Mouse (Mus musculus): ENCODE results near the gene Mapk8ip1.
"Not testable (repeated sequence)": the region's sequence is repeated elsewhere in the genome, so short reads cannot be mapped to it uniquely, and the experiment has no call there.

Mapk8ip1 gene

DNA sequence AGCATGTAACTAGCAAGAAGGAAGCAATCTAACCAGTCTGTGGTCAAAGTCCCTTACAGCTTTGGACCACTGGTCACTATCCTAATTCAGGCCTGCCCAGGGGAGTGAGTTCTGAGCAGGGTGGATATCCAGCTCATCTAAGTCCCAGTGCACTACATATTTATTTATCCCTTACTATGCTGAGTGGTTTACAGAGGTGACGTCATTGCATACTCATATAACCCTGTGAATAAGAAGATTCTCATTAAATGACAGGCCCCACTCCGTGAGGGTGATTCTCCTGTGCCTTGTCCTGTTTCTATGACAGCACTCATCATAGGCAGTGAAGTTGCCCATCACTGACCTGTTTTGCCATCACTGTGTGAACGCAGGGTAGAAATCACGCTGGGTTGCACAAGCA lies 24.3 kb upstream of the Mapk8ip1 start:
- DNase-seq (ENCODE audit: low read depth): no peak

DNA sequence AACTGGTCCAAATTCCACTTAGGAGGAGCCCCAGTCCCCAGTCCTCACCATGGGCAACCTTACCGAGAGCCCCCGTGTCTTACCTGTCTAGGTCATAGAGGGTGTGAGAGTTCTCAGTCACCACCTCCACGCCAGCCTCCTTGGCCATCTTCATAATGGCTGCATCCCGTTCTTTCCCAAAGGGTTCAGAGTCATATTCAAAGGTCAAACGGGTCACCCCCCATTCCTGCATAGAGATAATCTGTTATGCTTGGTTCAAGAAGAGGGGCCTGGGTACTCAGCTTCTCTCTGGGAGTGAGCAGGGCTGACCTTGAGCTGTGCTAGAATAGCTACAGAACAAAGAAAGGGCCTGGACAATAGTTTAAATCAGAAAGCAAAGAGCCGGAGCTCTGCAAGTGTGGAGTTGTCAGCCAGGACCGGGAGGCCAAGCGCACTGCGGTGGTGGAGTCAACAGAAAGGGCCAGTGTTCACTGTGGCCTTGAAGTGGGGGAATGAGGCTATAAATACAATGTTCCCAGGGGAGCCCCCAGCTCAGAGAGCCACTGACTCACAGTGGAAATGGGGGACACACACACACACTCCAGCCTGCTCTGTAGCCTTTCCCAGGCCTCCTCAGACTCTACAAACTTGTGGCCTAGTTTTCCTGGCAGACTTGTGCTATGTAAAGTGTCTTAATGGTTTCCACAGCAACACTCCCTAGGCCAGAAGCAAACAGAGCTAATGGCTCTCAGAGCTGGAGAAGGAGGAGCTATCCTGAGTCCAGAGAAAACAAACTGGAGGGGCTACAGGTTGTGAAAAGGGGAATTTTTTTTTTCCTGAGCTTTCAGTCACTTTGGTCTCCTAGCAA lies 23.6 kb upstream of the Mapk8ip1 start:
- peak; percentile 72 for DNase-seq (ENCODE audit: low read depth)

DNA sequence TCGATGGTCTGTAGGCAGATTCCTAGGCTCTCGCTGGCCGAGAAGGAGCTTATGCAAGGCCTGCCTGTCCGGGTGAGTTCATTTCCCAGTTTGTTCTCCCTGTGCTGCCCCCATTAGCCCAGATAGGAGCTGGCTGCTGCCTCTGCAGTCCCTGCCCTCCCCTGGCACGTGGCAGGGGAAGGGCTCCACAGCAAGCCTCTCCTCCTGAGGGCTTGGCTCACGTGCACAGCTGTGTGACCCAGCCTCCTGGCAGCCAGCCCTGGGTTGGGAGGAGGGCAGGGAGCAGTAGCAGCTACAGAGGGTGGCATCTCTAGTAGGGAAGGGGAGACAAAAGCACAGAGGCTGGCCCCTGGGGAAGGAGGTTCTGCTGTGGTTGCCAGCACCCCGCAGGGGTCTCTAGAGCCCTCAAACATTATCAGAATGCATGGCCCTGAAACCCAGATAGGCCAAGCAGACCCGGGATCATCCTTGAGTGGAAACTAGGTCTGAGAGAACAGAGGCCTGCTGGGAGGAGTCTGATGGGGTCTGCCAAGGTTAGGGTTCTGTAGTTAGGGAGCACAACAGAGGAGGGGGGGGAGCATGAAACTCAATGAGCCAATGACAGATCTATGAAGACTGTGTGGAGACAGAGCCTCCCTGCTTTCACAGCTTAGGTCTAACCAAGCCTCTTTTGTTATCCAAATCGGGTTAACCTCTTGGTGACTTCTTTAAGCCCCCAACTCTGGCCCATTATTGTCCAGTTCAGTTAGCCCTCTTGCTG lies 22.8 kb upstream of the Mapk8ip1 start:
- peak; percentile 60 for DNase-seq (ENCODE audit: low read depth)

DNA sequence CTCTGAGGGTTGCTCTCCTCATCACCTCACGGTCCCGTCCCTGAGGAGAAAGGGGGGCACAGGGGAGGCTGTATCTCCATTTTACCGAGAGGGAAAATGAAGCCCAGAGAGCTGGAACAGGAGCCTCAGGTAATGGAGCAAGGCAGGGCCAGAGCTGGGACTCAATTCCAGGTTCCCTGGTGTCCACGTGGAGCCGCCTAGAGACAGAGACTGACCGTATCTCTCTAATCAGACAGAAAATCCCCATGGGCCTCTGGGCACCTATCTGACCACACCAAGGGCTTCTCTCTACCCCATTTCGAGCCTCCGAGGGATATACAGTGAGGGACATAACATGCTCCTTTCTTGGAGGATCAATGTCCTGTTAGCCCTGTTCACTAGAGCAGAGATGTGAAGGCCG lies 22.1 kb upstream of the Mapk8ip1 start:
- no peak for DNase-seq (ENCODE audit: low read depth)

DNA sequence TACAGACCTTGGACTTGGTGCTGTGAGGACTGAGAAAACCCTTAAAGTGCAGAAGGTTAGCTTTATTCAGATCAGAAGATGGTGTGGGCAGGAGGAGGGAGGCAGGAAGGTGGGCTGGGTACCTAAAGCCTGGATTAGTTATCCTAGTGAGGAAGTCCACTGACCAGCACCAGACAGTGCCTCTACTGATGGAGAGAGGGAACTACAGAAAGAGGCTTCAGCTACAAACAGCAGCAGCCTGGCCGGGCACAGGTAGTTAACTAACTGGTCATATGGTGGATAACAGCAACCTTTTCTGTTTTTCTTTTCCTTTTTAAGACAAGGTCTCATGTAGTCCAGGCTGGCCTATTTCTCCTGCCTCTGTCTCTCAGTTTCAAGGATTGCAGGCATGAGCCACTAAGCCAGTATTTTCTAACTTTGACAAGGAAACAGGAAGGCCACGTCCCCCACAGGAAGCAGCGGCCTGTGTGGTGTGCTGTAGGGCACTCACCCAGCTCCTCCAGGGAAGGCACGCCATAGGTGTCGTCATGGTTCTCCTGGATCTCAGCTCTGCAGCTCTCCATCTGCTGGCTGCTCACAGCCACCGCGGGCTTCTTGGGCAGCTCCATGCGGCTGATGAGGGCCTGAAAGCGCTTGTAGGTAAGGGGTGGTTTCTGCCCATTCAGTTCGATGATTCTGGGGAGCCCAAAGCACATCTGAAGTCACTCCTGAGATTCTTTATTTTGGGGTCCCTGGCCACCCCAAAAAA lies 21.5 kb upstream of the Mapk8ip1 start:
- peak; percentile 28 for DNase-seq (ENCODE audit: low read depth)

DNA sequence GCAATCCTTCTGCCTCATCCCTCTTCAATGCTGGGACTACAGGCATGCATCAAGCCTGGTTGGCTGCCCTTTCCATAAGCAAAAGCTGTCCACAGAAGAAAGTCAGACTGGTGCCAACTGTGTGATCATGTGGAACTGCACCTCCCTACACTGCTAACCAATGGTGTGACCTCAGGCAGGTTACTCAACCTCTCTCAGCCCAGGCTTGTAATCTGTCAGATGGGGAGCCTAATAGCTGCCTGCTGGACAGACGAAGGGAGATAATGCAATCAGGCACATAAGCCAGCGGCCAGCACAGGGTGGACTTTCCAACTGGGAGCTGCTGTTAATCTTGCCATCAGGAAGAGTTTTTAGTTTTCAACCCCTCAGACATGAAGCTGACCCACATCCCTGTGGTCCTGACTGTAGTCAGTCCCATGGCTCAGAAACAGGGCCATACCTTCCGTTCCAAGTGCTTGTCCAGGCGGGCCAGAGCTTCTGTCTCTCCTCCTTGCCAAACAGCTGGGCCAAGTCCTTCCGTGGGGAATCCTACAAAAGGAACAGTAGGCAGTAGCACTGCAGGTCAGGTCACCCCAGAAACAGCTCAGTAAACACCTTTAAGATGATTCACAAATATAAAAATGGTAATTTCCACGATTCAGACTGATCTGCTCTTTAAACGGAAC lies 20.8 kb upstream of the Mapk8ip1 start:
- no peak for DNase-seq (ENCODE audit: low read depth)

DNA sequence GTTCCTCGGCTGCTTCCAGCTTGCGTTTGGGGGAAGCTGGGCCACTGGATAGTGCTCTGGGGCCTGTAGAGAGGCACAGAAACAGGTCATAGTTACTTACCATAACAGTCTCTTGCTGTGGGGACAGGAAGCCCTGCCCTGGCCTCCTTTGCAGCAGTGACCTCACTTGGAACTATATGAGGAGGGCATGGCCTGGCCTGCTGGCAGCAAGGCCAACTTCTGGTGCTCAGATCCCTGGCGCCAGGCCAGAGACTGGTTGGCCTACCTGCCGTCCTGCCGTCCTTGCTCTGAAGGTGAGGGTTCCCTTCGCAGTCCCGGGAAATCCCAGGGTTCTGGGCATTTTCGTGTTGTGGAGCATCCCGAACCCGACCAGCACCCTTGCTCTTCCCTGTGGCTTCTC lies 10.6 kb upstream of the Mapk8ip1 start:
- no peak for DNase-seq (ENCODE audit: low read depth)

DNA sequence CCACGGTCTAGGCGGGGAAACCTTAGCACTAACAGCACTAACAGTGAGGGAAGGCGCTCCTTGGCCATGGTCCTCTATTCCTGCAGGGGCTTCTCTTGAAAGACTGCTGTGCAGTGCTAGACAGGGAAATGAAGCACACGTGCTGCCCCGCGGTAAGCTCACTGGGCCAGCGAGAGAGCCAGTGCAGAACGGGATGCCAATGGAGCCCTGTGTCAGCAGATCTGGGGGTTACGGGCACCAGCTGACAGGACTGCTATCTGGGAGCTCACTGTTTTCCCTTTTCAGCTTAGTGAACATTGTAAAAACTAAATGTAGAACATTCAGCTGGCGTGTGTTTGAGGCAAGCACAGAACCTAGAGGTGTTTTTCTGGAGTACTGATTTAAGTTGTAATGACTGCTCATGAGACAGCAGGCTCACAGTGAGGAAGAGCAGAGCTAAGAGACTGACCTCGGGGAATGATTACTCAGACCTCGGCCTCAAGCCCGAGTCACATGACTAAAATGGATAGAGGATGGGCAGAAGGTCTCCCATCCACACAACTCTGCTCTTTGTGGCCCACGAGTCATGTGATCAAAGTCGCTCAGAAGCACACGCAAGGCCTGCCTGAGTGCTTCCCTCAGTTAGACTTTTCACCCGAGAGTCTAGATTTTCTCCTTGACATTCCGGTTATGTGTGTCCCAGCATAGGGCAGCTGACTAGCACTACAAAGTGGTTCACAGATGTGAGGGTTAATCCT lies 7.4 kb upstream of the Mapk8ip1 start:
- no peak for DNase-seq (ENCODE audit: low read depth)

DNA sequence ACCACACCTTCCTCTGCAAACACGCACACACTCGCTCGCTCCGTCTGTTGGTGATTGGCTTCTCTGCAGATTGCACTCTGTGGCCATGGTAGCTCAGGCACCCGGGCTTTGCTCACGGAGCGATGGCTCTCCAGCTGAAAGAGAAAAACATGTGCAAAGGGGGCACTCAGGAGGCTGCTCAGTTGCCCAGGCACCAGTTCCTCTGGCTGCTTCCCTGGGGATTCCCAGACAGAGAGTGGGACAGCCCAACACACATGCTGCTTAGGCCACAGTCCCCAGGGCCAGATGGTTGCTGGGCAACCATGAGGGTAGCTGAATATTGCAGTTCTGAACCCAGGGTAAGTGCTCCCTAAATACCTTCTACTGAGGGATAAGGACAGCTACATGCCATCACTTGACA lies 4.6 kb upstream of the Mapk8ip1 start:
- DNase-seq (ENCODE audit: low read depth): no peak

DNA sequence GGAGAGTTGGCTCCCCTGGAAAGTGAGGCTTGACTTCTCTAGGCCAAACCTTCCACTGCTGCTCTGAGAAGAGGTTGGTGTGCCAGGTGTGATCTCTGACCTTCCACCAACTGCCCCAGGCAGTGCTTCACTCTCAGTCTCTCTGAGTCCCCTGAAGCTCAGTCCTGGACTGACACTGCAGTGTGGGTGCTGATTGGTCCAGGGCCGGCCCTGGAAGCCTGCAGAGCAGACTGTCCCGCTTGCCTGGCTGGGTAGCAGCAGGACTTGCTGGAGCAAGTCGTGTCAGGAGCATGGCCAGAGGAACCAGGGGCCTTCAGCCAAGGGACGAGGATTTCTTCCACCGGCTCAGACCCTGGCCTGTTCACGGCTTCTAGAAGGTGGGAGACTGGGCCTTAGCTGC lies 3.7 kb upstream of the Mapk8ip1 start:
- no peak for DNase-seq (ENCODE audit: low read depth)

DNA sequence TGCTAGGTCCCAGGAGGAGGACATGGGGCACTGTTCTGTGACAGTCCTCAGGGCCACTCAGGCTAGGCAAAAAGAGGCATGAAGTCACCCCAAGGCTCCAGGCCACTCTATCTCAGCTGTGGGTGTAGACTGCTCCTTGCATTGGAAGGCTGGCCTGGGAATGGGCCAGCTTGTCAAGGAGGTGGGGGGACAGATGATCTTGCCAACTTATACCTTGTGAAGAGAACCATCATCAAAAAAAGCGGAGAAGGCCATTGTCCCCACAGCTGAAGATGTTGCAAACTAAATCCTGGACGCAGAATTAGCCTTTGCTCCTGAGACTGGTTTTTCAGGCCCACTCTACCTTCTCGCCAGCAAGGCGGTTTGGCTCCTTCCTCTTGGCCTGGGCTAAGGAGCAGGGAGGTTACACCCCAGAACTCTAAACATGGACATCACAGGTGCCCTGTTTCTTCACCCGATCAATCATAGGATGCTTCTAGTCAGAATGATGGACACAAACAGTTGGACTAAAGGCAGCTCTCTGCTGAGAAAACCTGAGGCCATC lies 2.8 kb upstream of the Mapk8ip1 start:
- no peak for DNase-seq (ENCODE audit: low read depth)

DNA sequence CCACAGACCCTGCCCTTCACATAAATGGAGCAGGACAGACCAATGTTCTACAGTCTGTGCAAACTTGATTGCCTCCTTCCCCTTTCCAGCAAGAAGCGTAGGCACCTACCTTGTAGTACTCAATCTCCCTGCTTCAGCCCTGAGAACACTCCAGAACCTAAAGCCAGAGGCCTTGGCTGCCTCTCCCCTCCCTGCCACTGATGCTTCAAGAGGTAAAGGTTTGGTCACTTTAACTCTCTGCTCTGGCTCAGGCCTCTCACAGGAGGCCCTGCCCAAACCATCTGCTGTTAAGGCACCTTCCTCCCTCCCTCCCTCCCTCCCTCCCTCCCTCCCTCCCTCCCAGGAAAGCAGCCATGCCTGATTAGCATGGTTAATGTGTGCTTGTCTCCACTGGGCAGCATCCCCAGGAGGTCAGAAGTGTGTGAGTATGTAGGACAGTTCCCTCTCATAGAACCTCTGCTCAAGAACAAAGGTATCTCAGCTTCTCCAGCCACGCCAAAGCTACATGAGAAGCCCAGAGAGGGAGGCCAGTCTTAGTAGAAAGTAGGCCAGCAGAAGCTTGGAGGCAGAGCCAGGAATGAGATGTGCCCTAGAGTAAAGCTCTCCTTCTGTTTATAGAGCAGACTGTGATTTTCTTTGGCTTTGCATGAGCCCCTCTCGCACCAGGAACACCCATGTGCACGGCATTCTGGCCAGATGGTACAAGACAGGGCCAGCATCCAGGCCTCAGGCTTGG lies 1.7 kb upstream of the Mapk8ip1 start:
- peak; percentile 14 for DNase-seq (ENCODE audit: low read depth)

DNA sequence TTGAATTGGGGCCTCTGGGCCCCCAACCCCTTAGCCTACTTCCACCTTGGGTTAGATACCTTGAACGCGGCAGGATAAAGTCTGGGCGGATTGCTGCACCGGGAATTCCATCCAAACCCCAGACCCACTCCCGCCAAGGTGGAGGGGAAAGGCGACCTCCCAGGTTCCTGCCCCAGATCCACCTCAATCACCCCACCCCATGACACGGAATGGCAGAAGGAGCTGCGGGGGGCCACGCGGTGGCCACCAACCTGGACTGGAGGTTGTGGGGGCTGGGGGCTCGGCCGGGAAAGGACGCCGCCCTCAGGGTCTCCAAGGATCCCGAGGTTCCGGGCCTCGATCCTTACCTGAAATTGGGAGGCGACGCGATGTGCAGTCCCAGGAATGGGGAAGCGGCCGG lies 381 bp downstream of the Mapk8ip1 start:
- DNase-seq (ENCODE audit: low read depth): no peak

DNA sequence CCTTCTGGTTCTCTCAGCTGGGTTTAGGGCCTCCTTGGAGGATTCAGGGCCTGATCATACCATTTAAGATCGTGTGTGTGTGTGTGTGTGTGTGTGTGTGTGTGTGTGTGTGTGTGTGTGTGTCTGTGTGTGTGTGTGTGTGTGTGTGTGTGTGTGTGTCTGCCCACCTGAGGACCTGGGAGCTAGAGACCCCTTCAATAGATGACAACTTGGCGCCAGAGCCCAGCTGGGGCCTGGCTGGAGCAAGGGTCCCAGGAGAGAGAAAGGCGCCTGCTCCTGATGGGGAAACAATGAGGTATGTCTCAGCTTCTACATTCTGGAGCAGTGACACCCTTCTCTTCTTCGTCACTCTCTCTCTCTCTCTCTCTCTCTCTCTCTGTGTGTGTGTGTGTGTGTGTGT lies 1.2 kb downstream of the Mapk8ip1 start:
- not testable (repeated sequence) for DNase-seq (ENCODE audit: low read depth)

DNA sequence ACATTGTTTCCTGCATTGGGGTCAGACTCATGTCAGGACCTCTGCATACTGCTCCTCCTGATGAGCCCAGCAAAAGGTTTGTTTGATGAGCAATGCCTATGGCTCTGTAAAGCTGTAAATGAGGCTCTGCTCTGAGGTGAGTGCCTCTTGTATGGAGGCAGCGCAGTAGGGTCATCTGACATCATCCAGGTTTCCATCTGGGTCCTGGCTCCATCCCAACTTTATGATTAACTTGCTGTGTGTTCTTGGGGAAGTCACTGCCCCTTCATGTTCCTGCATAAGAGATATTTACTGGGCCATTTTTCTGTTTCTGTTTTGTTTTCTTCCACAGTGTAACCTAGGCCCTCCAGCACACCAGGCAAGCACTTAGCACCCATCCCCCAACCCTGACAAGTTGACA lies 3.6 kb downstream of the Mapk8ip1 start:
- peak; percentile 17 for DNase-seq (ENCODE audit: low read depth)

DNA sequence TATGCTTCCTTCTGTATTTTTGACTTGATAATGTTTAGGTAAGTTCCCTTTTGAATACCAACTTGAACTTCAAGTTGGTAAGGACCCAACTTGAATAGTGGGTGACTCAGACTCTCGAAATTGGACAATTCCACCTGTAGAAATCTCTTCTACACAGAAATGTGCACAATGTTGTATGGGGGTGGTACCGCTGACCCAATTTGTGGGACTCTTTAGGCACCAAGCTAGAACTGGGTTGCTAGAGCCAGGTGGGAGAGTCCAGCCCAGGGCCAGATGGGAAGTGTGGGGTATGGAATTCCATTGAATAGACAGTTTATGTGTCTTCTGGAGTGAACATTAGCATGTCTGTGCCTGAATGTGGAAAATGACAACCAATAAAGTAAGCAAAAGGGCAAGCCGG lies 5.5 kb downstream of the Mapk8ip1 start:
- DNase-seq (ENCODE audit: low read depth): no peak

DNA sequence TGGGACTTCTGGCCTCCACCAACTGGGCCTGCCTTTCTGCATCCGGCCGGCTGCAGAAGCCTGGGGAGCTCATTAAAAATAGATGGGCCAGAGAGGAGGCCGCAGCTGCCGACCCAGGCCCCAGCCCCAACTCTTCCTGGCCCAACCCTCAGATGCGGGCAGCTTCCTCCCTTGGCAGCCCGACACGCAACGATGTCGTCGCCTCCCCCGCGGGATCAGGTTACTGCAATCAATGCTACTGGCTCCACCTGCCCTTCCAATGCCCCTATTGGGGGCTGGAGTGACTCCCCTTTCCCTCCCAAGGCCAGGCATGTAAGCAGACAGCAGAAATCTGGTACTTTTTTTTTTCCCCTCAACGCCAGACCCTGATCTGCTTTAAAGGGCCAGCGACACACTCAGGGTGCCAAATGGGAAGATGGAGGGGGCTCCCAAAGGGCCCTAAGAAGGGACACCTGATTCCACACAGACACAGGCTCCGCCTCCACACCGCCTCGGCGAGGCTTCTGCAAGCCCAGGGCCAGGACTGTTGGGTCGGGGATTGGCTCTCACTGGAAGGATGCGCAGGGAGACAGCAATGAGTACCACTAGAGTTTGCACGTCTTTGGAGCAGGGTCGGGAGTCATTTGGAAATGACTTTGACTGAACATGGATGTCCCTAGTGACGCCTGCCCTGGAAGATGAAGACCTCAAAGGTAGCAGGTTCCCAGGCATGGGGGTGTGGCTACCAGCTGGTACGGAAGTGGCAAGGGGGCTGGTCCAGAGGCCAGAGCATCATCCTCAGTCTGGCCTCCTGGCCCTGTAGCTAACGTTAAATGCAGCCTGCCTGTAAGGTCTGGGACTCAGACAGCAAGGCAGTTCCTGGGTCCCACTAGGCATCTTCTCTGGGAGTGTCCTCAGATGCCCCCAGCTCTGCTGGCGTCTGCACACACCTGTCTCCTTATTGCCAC lies 8.5 kb downstream of the Mapk8ip1 start:
- peak; percentile 61 for DNase-seq (ENCODE audit: low read depth)

DNA sequence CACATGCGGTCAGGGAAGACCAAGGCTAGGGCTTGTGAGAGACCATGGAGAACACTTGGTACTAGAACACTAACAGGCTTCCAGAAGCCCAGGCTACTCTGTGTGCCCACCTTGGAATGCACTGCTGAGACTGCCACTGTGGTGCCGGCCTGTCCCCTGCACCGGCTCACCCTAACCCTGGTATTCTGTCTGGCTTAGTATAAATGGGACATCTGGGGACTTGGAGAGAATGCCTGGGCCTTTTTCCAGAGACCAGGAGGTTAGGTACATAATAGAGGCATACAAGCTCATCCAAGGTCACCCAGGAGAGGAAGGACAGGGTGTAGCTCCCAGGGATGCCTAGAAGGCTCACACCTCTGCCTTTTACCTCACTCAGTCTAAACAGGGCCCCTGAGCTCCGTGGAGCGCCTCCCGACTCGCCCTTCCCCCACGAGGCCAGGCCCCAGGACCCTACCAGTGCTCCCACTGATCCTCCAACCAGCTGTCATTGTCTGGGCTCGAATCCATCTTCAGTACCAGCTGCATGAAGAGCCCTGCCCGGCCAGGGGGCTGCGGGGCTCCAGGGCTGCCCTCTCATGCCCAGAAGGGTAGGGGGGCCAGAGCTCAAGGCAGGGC lies 9.3 kb downstream of the Mapk8ip1 start:
- no peak for DNase-seq (ENCODE audit: low read depth)

DNA sequence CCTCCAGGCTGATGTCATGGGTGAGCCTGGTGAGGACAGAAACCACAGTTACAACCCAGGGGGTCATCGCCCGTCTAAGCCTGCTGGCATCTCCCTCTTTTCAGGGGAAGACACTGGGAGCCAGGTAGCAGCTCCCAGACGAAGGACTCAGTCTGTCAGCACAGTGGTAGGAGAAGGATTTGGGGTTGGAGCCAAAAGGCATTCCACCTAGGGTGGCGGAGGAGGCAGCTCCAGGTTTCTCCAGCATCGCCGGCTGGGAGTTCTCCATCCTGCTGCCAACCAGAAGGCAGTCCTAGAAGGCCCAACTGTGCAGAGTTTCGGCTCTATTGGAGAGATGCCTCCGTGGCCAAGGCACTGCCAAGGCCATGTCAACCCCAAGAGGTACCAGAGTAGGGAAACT lies 9.9 kb downstream of the Mapk8ip1 start:
- no peak for DNase-seq (ENCODE audit: low read depth)
